Mouse (Mus musculus): Measurements from ENCODE around the gene Pabpc4. TPM values are rescaled to one million over a fixed set of nuclear protein-coding genes. Genes with fewer than 3 reads are reported as not detected.
"Not testable (repeated sequence)": the region's sequence is repeated elsewhere in the genome, so short reads cannot be mapped to it uniquely, and the experiment has no call there.

The Pabpc4 gene
- polyA plus RNA-seq, 1 experiment, result 60.3 TPM

DNA sequence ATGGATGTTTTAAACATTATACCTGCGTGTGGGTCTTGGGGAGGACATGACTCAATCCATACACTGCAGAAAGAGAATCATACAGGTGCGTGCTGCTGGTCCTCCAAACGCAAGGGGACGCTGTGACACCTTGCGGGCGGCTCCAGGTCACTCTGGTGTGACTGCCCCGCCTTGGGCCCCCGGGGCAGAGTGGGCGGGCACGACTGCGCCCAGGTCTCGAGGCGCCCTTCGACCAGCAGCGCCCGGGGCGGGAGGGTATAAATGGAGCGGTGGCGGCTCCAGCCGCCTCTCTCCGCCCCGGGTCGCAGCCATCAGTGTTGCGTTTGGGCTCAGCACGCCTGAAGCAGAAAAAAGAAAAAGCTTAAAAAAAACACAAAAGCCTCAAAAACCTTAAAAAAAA is 20.3 kb downstream of the Pabpc4 start:
- peak overlapping the region; percentile 58 for H3K4me3 ChIP-seq (replicated peaks; ENCODE audit: extremely low read depth, low read depth, low read length)
- under 1% methylated on average over 25 of the region's 25 CpGs for WGBS
- H3K4me1 ChIP-seq (ENCODE audit: control insufficient read depth, insufficient read depth, low read length), result 0 out of 2 replicates have a peak, but pooled peaks cover 3% of the 10 kb centered on the region
- TF ChIP-seq CTCF (IDR thresholded peaks at IDR 0.05; ENCODE audit: insufficient read depth, low read length), result peak; percentile 67
- TF ChIP-seq POLR2A (IDR thresholded peaks at IDR 0.05; ENCODE audit: borderline replicate concordance, extremely low read depth, low read depth, low read length), result peak; percentile 50; the same call in 1 of the 2 replicates
- peak; percentile 85 for DNase-seq

DNA sequence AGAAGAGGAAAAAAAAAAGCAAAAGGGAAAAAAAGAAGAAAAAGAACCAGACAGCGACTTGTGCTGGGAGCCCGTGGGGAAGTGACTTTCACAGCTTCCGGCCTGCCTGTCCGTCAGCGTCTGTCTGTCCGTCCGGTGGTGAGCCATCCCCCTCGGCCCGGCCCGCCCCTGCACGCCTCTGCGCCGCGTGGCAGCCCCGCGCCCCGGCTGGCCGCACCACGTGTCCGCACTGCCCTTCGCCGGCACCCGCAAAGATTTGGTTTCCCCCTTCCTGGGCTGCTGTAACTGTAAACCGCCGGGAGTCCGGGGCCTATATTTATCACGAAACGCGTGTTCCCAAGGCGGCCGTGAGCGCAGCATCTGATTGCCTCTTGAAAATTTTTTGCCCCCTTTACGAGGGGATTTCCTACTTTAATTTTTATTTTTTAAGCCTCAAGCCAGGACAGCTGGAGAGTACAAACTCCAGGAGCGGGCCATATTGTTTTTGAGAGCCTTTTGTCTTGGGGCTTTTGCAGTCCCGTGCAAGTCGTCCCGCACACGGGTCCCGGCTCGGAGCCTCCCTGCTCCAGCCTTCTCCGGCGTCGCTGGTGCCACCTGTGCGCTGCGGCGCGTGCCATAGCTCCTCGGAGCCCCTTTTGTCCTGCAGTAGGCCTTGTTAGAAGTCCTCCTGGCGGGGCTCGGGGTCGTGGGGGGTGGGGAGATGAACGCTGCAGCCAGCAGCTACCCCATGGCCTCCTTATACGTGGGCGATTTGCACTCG is 20.9 kb downstream of the Pabpc4 start:
- peak; percentile 30 for DNase-seq
- H3K4me3 ChIP-seq (replicated peaks; ENCODE audit: extremely low read depth, low read depth, low read length), result peak overlapping the region; percentile 58
- under 1% methylated on average over 48 of the region's 55 CpGs for WGBS
- H3K4me1 ChIP-seq (ENCODE audit: control insufficient read depth, insufficient read depth, low read length), result not testable (repeated sequence)

DNA sequence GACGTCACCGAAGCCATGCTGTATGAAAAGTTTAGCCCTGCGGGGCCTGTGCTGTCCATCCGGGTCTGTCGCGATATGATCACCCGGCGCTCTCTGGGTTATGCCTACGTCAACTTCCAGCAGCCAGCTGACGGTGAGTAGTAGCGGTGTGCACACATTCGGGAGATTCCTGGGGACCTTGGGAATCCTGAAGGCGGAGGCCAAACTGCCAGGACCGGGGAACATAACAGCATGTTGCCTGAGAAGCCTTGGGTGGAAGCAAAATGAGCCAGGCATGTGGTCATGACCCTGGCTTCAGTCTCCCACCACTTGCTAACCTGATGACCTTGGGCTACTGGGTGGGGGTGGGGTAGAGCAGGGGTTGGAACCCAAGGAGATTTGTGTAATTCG is 21.5 kb downstream of the Pabpc4 start:
- peak; percentile 25 for DNase-seq
- 1% methylated on average over 15 of the region's 15 CpGs for WGBS
- not testable (repeated sequence) for H3K4me1 ChIP-seq (ENCODE audit: control insufficient read depth, insufficient read depth, low read length)
- H3K4me3 ChIP-seq (replicated peaks; ENCODE audit: extremely low read depth, low read depth, low read length), result peak overlapping the region; percentile 63

DNA sequence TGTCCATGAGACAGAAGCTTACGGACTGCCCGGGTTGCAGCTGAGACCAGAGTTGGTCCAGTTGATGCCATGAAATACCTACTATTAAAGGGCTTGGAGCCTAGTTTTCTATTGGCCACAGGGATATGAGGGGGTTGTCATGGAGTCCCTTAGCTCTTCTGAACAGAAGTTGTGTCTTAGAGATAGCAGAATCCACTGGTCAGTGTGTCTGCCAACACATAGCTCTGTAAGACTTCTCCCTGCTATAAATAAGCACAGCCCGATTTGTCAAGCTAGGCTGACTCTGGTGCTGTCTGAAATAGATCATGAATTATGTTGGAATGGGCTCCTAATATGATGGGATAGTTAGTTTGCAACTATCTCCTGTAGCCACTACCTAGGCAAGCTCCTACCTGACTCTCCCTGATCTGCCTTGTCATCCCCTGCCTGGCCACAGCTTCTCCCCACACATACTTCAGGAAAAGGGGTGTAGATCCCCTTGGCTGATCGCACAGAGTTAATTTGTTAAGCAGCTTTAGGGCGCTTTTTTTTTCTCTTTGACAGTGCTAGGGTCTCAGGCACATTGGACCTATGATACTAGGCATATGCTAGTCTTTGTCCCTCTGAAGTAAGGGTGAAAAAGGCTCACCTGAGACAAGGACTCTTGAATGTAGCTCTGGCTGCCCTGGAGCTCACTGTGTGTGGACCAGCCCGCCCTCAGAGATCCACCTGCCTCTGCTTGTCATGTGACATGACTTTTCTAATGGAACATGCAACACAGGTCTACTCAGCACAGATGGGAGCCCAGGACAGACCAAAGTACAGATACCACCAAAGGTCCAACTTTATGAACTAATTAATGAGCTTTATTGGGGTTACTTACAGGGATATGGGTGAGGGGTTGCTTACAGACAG is 22.8 kb downstream of the Pabpc4 start:
- 68% methylated on average over 6 of the region's 6 CpGs for WGBS
- DNase-seq, result no peak
- no peak for TF ChIP-seq CTCF (IDR thresholded peaks at IDR 0.05; ENCODE audit: insufficient read depth, low read length)
- no peak for TF ChIP-seq POLR2A (IDR thresholded peaks at IDR 0.05; ENCODE audit: borderline replicate concordance, extremely low read depth, low read depth, low read length)
- Histone ChIP-seq H3K4me1 (ENCODE audit: control insufficient read depth, insufficient read depth, low read length) (0 out of 2 replicates have a peak, but pooled peaks cover 3% of the 10 kb centered on the region), H3K4me3 (replicated peaks; ENCODE audit: extremely low read depth, low read depth, low read length) (no peak overlapping the region)

DNA sequence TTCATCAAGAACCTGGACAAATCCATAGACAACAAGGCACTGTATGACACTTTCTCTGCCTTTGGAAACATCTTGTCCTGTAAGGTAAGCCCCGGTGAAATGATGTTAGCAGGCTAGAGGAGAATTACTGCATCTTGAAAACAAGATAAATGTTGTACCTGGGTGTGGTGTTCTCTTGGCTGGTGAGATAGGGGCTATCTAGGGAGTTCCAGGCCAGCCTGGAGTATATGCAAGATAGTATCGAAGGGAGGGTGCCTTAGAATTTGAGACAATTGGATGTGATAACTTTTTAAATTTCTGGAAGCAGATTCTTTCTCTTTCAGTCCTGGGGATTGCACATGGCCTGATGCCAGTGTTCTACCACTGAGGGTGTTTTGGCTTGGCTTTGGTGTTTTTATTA is 24.6 kb downstream of the Pabpc4 start:
- Histone ChIP-seq H3K4me3 (replicated peaks; ENCODE audit: extremely low read depth, low read depth, low read length) (no peak overlapping the region), H3K4me1 (ENCODE audit: control insufficient read depth, insufficient read depth, low read length) (0 out of 2 replicates have a peak, but pooled peaks cover 3% of the 10 kb centered on the region)
- TF ChIP-seq CTCF (IDR thresholded peaks at IDR 0.05; ENCODE audit: insufficient read depth, low read length) (no peak), POLR2A (IDR thresholded peaks at IDR 0.05; ENCODE audit: borderline replicate concordance, extremely low read depth, low read depth, low read length) (no peak)
- 75% methylated on average over 2 of the region's 2 CpGs for WGBS
- DNase-seq, result no peak

DNA sequence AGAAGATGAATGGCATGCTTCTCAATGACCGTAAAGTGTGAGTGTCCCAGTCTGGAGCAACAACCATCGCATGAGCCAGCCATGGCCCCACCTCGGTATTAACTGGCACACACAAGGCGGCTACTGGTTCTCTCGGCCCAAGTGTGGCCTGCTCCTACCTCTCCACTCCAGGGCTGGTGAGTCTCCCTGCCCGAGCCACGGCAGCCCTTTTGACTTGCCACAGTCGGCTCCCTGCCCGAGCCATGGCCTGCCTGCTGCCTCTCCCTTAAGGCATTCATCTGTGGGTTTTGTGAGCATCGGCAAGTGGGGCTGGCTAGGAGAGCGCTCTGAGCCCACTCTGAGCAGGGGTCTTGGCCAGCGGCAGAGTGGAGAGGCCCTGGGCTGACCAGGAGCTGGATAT is 26.9 kb downstream of the Pabpc4 start:
- Histone ChIP-seq H3K4me1 (ENCODE audit: control insufficient read depth, insufficient read depth, low read length) (no peaks in the 10 kb centered on the region), H3K4me3 (replicated peaks; ENCODE audit: extremely low read depth, low read depth, low read length) (no peak overlapping the region)
- TF ChIP-seq CTCF (IDR thresholded peaks at IDR 0.05; ENCODE audit: insufficient read depth, low read length) (no peak), POLR2A (IDR thresholded peaks at IDR 0.05; ENCODE audit: borderline replicate concordance, extremely low read depth, low read depth, low read length) (no peak)
- no peak for DNase-seq
- 94% methylated on average over 12 of the region's 12 CpGs for WGBS

DNA sequence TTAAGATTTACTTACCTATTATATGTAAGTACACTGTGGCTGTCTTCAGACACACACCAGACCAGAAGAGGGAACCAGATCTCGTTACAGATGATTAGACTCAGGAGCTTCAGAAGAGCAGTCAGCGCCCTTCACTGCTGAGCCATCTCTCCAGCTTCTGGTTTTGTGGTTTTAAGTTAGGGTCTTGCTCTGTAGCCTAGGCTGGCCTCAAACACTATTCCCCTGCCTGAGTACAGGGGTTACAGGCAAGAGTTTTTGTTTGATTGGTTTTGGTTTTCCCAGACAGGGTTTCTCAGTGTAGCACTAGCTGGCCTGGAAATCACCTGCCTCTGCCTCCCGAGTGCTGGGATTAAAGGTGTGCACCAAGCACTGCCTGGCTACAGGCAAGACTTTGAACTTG is 30.2 kb downstream of the Pabpc4 start:
- no peaks in the 10 kb centered on the region for H3K4me1 ChIP-seq (ENCODE audit: control insufficient read depth, insufficient read depth, low read length)
- no peak overlapping the region for H3K4me3 ChIP-seq (replicated peaks; ENCODE audit: extremely low read depth, low read depth, low read length)
- 83% methylated on average over 3 of the region's 3 CpGs for WGBS
- TF ChIP-seq CTCF (IDR thresholded peaks at IDR 0.05; ENCODE audit: insufficient read depth, low read length), result no peak
- no peak for TF ChIP-seq POLR2A (IDR thresholded peaks at IDR 0.05; ENCODE audit: borderline replicate concordance, extremely low read depth, low read depth, low read length)
- DNase-seq, result no peak

GRCm38 (mm10) chr4:123292989-123293388 is 30.8 kb downstream of the Pabpc4 start:
- TF ChIP-seq CTCF (IDR thresholded peaks at IDR 0.05; ENCODE audit: insufficient read depth, low read length) (no peak), POLR2A (IDR thresholded peaks at IDR 0.05; ENCODE audit: borderline replicate concordance, extremely low read depth, low read depth, low read length) (no peak)

GRCm38 (mm10) chr4:123293661-123294443 is 31.7 kb downstream of the Pabpc4 start:
- H3K4me3 ChIP-seq (replicated peaks; ENCODE audit: extremely low read depth, low read depth, low read length), result no peak overlapping the region
- TF ChIP-seq CTCF (IDR thresholded peaks at IDR 0.05; ENCODE audit: insufficient read depth, low read length), result no peak
- no peak for TF ChIP-seq POLR2A (IDR thresholded peaks at IDR 0.05; ENCODE audit: borderline replicate concordance, extremely low read depth, low read depth, low read length)
- DNase-seq, result no peak
- no peaks in the 10 kb centered on the region for H3K4me1 ChIP-seq (ENCODE audit: control insufficient read depth, insufficient read depth, low read length)
- 76% methylated on average over 7 of the region's 7 CpGs for WGBS

More at GRCm38 (mm10) chr4:123292989-123293388, 30.8 kb downstream of the Pabpc4 start:
- WGBS, result 77% methylated on average over 7 of the region's 7 CpGs
- no peak for DNase-seq
- no peak overlapping the region for H3K4me3 ChIP-seq (replicated peaks; ENCODE audit: extremely low read depth, low read depth, low read length)
- H3K4me1 ChIP-seq (ENCODE audit: control insufficient read depth, insufficient read depth, low read length), result no peaks in the 10 kb centered on the region

DNA sequence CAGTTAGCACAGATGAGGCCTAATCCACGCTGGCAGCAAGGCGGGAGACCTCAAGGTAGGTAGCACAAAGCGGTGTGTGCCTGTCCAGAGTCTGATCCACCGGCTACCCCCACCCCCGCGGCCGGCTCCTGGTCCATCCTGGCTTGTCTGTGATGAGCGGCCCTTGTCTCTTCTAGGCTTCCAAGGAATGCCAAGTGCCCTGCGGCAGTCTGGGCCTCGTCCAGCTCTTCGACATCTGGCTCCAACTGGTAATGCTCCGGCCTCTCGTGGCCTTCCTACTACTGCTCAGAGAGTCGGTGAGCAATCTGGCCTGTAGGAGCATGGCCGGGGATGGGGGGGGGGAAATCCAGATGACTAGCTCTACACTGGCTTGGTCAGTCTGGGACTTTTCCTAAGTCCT is 32.9 kb downstream of the Pabpc4 start:
- DNase-seq; H3K4me3 ChIP-seq (replicated peaks; ENCODE audit: extremely low read depth, low read depth, low read length); H3K4me1 ChIP-seq (ENCODE audit: control insufficient read depth, insufficient read depth, low read length): not testable (repeated sequence)
- 86% methylated on average over 15 of the region's 15 CpGs for WGBS
